Mouse (Mus musculus): ENCODE measurements around the gene Rhbdl1. TPM values are rescaled to one million over a fixed set of nuclear protein-coding genes. Genes with fewer than 3 reads are reported as not detected.
A peak's percentile ranks its signal among the peaks of the same experiment; 100 is the strongest.

The Rhbdl1 gene
- polyA plus RNA-seq, 1 experiment, result not detected

- TF ChIP-seq EP300 (IDR thresholded peaks at IDR 0.05; ENCODE audit: insufficient read depth, low read depth, low read length), result no peak
- TF ChIP-seq CTCF (IDR thresholded peaks at IDR 0.05; ENCODE audit: low read depth, low read length), result no peak
- Histone ChIP-seq H3K4me3 (ENCODE audit: low read depth, low read length) (no peak overlapping the region), H3K9me3 (replicated peaks; ENCODE audit: control insufficient read depth, insufficient read depth, low read length, poor library complexity, severe bottlenecking) (no peaks in the 10 kb centered on the region), H3K27ac (ENCODE audit: insufficient read depth, low read length) (no peak overlapping the region), H3K9ac (ENCODE audit: low read depth, poor library complexity, severe bottlenecking) (no peak overlapping the region), H3K27me3 (ENCODE audit: control insufficient read depth, insufficient read depth, low read length, poor library complexity, severe bottlenecking) (no peaks in the 10 kb centered on the region), H3K4me1 (ENCODE audit: control insufficient read depth, insufficient read depth, low read length) (peaks cover 2% of the 10 kb centered on the region), H3K36me3 (ENCODE audit: control insufficient read depth, insufficient read depth, low read length, poor library complexity, severe bottlenecking) (peaks cover 20% of the 10 kb centered on the region)
Observed at GRCm38 (mm10) chr17:25839455-25840235, 2.5 kb upstream of the Rhbdl1 start.

- no peak overlapping the region for H3K27ac ChIP-seq (ENCODE audit: insufficient read depth, low read length)
- TF ChIP-seq EP300 (IDR thresholded peaks at IDR 0.05; ENCODE audit: insufficient read depth, low read depth, low read length), result no peak
- TF ChIP-seq CTCF (IDR thresholded peaks at IDR 0.05; ENCODE audit: low read depth, low read length), result no peak
- TF ChIP-seq POLR2A (IDR thresholded peaks at IDR 0.05; ENCODE audit: insufficient read depth, low read length), result no peak
- H3K9me3 ChIP-seq (replicated peaks; ENCODE audit: control insufficient read depth, insufficient read depth, low read length, poor library complexity, severe bottlenecking), result no peaks in the 10 kb centered on the region
- peaks cover 4% of the 10 kb centered on the region for H3K4me1 ChIP-seq (ENCODE audit: control insufficient read depth, insufficient read depth, low read length)
- H3K4me3 ChIP-seq (ENCODE audit: low read depth, low read length), result no peak overlapping the region
- H3K9ac ChIP-seq (ENCODE audit: low read depth, poor library complexity, severe bottlenecking), result no peak overlapping the region
- peaks cover 20% of the 10 kb centered on the region for H3K36me3 ChIP-seq (ENCODE audit: control insufficient read depth, insufficient read depth, low read length, poor library complexity, severe bottlenecking)
- H3K27me3 ChIP-seq (ENCODE audit: control insufficient read depth, insufficient read depth, low read length, poor library complexity, severe bottlenecking), result no peaks in the 10 kb centered on the region
Observed at GRCm38 (mm10) chr17:25838904-25839303, 1.8 kb upstream of the Rhbdl1 start.

- peaks cover 4% of the 10 kb centered on the region for H3K4me1 ChIP-seq (ENCODE audit: control insufficient read depth, insufficient read depth, low read length)
- no peak overlapping the region for H3K9ac ChIP-seq (ENCODE audit: low read depth, poor library complexity, severe bottlenecking)
- no peaks in the 10 kb centered on the region for H3K27me3 ChIP-seq (ENCODE audit: control insufficient read depth, insufficient read depth, low read length, poor library complexity, severe bottlenecking)
- no peak overlapping the region for H3K4me3 ChIP-seq (ENCODE audit: low read depth, low read length)
- no peaks in the 10 kb centered on the region for H3K9me3 ChIP-seq (replicated peaks; ENCODE audit: control insufficient read depth, insufficient read depth, low read length, poor library complexity, severe bottlenecking)
- no peak for TF ChIP-seq EP300 (IDR thresholded peaks at IDR 0.05; ENCODE audit: insufficient read depth, low read depth, low read length)
- TF ChIP-seq CTCF (IDR thresholded peaks at IDR 0.05; ENCODE audit: low read depth, low read length), result no peak
- TF ChIP-seq POLR2A (IDR thresholded peaks at IDR 0.05; ENCODE audit: insufficient read depth, low read length), result no peak
- H3K27ac ChIP-seq (ENCODE audit: insufficient read depth, low read length), result no peak overlapping the region
- H3K36me3 ChIP-seq (ENCODE audit: control insufficient read depth, insufficient read depth, low read length, poor library complexity, severe bottlenecking), result peaks cover 20% of the 10 kb centered on the region
Observed at GRCm38 (mm10) chr17:25837533-25837932, 438 bp upstream of the Rhbdl1 start.

- peak overlapping the region; percentile 23; the same call in 1 of the 2 replicates for H3K9ac ChIP-seq (ENCODE audit: low read depth, poor library complexity, severe bottlenecking)
- no peaks in the 10 kb centered on the region for H3K27me3 ChIP-seq (ENCODE audit: control insufficient read depth, insufficient read depth, low read length, poor library complexity, severe bottlenecking)
- H3K27ac ChIP-seq (ENCODE audit: insufficient read depth, low read length), result no peak overlapping the region
- peak overlapping the region; percentile 21 for H3K4me3 ChIP-seq (ENCODE audit: low read depth, low read length)
- TF ChIP-seq EP300 (IDR thresholded peaks at IDR 0.05; ENCODE audit: insufficient read depth, low read depth, low read length), result no peak
- TF ChIP-seq POLR2A (IDR thresholded peaks at IDR 0.05; ENCODE audit: insufficient read depth, low read length), result no peak
- no peak for TF ChIP-seq CTCF (IDR thresholded peaks at IDR 0.05; ENCODE audit: low read depth, low read length)
- H3K9me3 ChIP-seq (replicated peaks; ENCODE audit: control insufficient read depth, insufficient read depth, low read length, poor library complexity, severe bottlenecking), result no peaks in the 10 kb centered on the region
- H3K4me1 ChIP-seq (ENCODE audit: control insufficient read depth, insufficient read depth, low read length), result peaks cover 4% of the 10 kb centered on the region
- H3K36me3 ChIP-seq (ENCODE audit: control insufficient read depth, insufficient read depth, low read length, poor library complexity, severe bottlenecking), result peaks cover 17% of the 10 kb centered on the region
Observed at GRCm38 (mm10) chr17:25836397-25837075, 559 bp downstream of the Rhbdl1 start.

- Histone ChIP-seq H3K4me1 (ENCODE audit: control insufficient read depth, insufficient read depth, low read length) (peaks cover 4% of the 10 kb centered on the region), H3K9me3 (replicated peaks; ENCODE audit: control insufficient read depth, insufficient read depth, low read length, poor library complexity, severe bottlenecking) (no peaks in the 10 kb centered on the region), H3K36me3 (ENCODE audit: control insufficient read depth, insufficient read depth, low read length, poor library complexity, severe bottlenecking) (peaks cover 17% of the 10 kb centered on the region), H3K9ac (ENCODE audit: low read depth, poor library complexity, severe bottlenecking) (no peak overlapping the region), H3K27me3 (ENCODE audit: control insufficient read depth, insufficient read depth, low read length, poor library complexity, severe bottlenecking) (no peaks in the 10 kb centered on the region), H3K27ac (ENCODE audit: insufficient read depth, low read length) (no peak overlapping the region), H3K4me3 (ENCODE audit: low read depth, low read length) (no peak overlapping the region)
- TF ChIP-seq EP300 (IDR thresholded peaks at IDR 0.05; ENCODE audit: insufficient read depth, low read depth, low read length), result no peak
Observed at GRCm38 (mm10) chr17:25835816-25836215, 1.3 kb downstream of the Rhbdl1 start.

- no peak overlapping the region for H3K9ac ChIP-seq (ENCODE audit: low read depth, poor library complexity, severe bottlenecking)
- H3K4me1 ChIP-seq (ENCODE audit: control insufficient read depth, insufficient read depth, low read length), result peaks cover 4% of the 10 kb centered on the region
- H3K4me3 ChIP-seq (ENCODE audit: low read depth, low read length), result no peak overlapping the region
- H3K9me3 ChIP-seq (replicated peaks; ENCODE audit: control insufficient read depth, insufficient read depth, low read length, poor library complexity, severe bottlenecking), result no peaks in the 10 kb centered on the region
- no peak overlapping the region for H3K27ac ChIP-seq (ENCODE audit: insufficient read depth, low read length)
- TF ChIP-seq EP300 (IDR thresholded peaks at IDR 0.05; ENCODE audit: insufficient read depth, low read depth, low read length) (no peak), POLR2A (IDR thresholded peaks at IDR 0.05; ENCODE audit: insufficient read depth, low read length) (no peak), CTCF (IDR thresholded peaks at IDR 0.05; ENCODE audit: low read depth, low read length) (no peak)
- H3K27me3 ChIP-seq (ENCODE audit: control insufficient read depth, insufficient read depth, low read length, poor library complexity, severe bottlenecking), result no peaks in the 10 kb centered on the region
- peaks cover 17% of the 10 kb centered on the region for H3K36me3 ChIP-seq (ENCODE audit: control insufficient read depth, insufficient read depth, low read length, poor library complexity, severe bottlenecking)
Observed at GRCm38 (mm10) chr17:25835301-25835700, 1.8 kb downstream of the Rhbdl1 start.

Data from ES-Bruce4 (cell line).